Mouse (Mus musculus) small intestine, adult 2 months (tissue): Measurements from ENCODE around the gene Ruvbl1.

Source experiments
- CTCF ChIP-seq: fragments of 200-500 bp; IDR thresholded peaks from 2 replicates; pipeline ENCODE4 v1.5.1; 2012; ENCODE audit warnings: low read depth, mild to moderate bottlenecking, control low read depth, inconsistent platforms, low read length, moderate library complexity, mixed read lengths; ENCODE audit not compliant: insufficient replicate concordance, insufficient read length; ENCODE audit errors: extremely low read depth
- POLR2A ChIP-seq: fragments of 200-500 bp; IDR thresholded peaks from 2 replicates; pipeline ENCODE4 v1.6.1; 2012; ENCODE audit warnings: low read depth, mild to moderate bottlenecking, control low read depth, inconsistent platforms, low read length, moderate library complexity

DNA sequence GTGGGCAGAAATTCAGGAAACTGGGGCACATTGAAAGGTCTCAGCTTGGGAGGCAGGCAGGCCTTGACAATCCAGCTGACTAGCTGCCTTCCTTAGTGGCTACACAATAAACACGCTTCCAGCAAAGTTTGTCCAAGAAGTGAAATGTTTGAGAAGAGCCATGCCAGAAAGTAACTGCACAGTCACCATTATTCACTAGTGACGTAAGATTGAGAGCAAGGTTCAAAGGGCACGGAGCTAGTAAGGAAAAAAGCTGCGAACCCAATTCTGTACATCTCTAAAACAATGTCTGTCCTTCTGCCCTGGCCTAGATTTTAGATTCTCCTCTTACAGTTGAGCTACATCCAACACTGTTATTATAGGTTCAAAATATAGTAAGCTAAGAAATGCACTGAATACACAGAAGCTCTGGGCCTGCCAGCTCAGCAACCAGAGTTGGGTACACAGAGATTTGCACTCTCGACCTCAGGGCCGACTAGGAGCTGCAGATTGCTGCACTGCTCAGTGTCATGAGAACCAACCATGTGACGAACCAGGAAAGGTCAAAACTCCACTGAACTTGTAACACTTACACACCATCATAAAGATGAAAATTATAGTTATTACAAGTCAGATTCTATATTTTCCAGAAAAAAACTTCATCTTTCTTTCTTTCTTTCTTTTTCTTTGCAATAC, 21.0 kb upstream of the Ruvbl1 start:
- no peak for TF ChIP-seq CTCF
- no peak for TF ChIP-seq POLR2A
